Mouse (Mus musculus): Measurements from ENCODE around the gene Mapk9.
"Not testable (repeated sequence)": the region's sequence is repeated elsewhere in the genome, so short reads cannot be mapped to it uniquely, and the experiment has no call there.

Gene Mapk9

DNA sequence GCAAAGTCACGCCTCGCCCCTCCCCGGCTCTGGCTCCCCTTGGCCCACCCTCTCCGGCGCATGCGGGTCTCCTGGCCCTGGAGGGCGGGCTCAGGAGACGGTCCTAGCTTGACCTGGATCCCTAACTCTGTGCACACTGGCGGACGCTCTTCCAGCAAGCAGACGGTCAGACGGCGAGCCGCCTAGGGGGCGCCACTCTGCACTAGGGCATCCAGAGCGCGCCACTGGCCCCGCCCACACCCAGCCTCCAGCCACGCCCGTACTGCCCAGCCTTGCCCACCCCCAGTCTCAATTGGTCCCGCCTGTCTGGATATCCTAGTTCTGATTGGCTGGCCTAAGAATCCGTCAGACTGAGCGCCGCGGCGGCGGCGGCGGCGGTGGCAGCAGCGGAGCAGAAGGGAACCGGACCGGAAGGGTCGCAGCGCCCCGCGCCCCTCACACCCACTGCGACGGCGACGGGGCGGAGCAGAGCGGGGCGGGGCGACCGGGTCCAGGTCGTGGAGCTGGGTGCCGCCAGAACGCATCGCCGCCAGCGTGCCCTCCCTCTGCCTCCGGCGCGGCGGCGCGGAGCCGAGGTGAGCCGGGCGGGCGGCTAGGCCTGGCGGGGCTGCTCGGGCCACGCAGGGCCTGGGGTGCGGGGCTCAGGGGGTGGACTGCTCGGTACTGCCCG is at the start of gene Mapk9:
TSS of gene Mapk9 (plus strand) at position 351 of the 670 bp plus-strand sequence.
- DNase-seq: peak; percentile 100

DNA sequence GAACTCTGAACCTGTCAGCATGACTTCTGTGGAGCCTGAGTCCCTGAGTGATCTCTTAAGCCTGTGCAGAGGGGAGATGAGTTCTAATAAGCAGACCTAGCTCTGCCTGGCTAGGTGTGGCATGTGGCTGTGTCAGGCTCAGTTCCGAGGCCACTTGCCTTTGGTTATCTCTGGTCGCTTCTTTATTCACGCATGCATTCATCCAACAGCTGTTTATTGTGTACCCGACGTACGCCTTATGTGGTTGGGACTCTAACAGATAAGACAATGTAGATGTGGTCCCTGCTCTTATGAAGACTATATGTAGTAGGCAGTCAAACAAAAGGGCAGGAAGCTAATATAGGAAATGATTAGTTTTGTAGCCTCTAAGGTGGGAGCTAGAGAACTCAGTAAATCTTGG is 47.6 kb upstream of the Mapk9 start:
- DNase-seq: no peak

DNA sequence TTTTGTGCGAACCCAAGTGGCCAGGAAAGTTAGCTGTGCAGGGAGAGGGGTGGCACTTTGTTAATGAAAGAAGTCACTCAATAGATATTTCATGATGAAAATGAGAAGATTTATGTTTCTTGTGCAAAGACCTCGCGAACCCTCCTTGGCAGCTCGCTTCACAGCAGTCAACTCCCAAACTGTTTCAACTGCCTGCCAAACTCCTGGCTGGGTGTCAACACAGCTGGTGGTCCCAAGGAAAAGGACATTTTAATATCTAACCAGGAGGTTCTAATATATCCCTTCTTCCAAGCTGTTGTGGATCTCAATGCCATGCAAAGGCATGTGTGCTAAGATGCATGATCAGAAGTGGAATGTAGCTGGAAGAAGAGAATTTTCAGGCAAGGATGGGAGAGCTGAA is 45.0 kb upstream of the Mapk9 start:
- no peak for DNase-seq

- DNase-seq: no peak
These were observed 42.8 kb upstream of the Mapk9 start for GRCm38 (mm10) chr11:49803801-49804200.

DNA sequence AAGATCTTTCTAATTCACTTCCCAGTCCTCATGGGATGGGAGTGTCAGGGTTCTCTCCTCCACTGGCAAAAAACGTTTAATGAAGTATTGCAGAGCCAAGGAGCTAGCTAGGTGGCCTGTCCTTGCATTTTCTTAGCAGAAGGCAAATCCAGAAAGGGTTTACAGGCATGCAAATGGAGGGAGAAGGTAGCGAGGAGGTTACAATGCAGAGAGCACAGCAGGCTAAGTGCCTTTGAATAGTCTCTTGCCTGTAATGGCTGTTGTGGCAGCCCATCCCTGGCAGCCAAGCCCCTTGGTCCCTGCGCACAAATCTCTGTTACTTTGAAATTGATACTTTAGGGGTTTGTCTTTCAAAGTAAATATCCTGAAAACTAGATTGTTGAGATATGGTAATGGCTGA is 40.3 kb upstream of the Mapk9 start:
- no peak for DNase-seq

DNA sequence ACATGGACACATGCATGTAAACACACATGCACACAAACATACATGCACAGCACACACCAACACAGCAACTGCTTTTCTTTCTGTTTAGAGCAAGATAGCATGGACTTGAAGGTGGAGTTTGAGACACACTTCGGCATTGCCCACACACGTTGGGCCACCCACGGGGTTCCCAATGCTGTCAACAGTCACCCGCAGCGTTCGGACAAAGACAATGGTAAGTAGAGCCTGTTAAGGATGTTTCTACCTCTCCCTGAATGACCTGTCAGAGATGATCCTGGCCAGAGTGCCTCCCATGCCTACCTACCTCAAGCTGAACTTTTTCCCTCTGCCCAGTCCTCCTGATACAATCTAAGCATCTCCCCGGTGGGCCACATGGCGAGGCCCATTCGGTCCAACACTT is 37.6 kb upstream of the Mapk9 start:
- DNase-seq: peak; percentile 81

GRCm38 (mm10) chr11:49810696-49811095 is 35.9 kb upstream of the Mapk9 start:
- DNase-seq: not testable (repeated sequence)

- peak; percentile 98 for DNase-seq
These were observed 35.4 kb upstream of the Mapk9 start for GRCm38 (mm10) chr11:49811099-49811541.

DNA sequence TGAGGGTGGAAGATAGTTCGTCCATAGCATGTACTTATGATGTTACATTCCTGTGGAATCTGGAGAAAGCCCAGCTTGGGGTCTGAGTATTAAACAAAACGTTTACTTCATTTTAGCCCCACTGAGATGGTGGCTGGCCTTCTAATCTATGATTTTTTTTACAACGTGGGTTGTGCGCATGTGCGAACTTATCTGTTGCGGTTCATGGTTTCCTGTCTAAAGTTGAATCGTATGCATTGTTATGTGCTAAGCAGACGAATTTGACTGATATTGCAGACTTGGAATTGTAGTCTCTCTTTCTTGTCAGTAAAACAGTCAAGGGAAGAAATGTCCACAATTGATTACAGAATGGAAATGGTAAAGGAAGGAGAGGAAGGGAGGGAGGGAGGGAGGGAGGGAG is 34.7 kb upstream of the Mapk9 start:
- no peak for DNase-seq

DNA sequence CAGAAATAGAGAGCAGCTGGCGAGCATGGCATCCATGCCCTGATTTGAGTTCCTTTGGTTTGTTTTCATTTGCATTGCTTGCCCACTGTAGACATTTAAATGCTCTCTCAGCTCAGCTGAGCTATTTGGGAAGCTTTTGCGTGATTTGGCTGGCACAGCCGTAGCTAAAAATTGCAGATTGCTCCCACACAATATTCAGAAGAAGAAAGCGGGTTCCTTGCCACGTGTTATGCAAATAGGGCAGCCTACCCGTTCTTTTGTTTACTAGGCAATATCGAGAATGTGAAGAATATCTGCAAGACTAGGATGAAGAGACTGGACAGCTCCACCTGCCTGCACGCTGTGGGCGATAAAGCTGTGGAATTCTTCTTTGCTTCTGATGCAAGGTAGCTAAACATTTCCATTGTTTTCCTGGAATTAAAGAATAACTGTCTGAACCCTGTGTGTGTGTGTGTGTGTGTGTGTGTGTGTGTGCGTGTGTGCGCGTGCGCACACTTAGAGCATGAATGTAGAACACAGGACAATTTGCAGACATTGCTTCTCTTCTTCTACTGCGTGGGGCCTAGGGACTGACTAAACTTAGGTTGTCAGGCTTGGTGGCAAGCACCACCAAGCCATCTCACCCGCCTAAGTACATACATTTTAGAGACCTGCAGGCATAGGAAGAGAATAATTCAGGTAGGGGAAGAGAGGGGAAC is 27.5 kb upstream of the Mapk9 start:
- DNase-seq: peak; percentile 63

GRCm38 (mm10) chr11:49819676-49820075 is 26.9 kb upstream of the Mapk9 start:
- peak; percentile 86 for DNase-seq

GRCm38 (mm10) chr11:49820928-49821327 is 25.6 kb upstream of the Mapk9 start:
- no peak for DNase-seq

- no peak for DNase-seq
These were observed 25.0 kb upstream of the Mapk9 start for GRCm38 (mm10) chr11:49821546-49821945.

DNA sequence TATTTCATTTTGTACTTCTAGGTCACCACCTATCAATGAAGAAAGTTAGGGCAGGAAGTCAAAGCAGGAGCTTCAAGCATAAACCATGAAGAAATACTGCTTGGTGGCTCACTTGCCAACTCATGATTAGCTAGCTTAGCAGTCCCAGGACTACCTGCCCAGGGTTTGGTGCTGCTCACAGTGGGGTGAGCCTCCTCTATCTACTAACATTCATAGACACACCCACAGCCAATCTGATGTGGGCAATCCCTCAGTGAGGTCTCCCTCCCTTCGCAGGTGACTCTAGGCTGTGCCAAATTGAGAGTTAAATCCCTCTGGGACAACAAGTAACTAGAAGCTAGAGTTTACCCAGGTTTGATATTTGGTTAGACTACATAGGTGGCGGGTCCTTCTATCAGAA is 24.2 kb upstream of the Mapk9 start:
- no peak for DNase-seq

GRCm38 (mm10) chr11:49824896-49825295 is 21.7 kb upstream of the Mapk9 start:
- DNase-seq: peak; percentile 95

- DNase-seq: no peak
These were observed 19.3 kb upstream of the Mapk9 start for GRCm38 (mm10) chr11:49827243-49827642.

- peak; percentile 79 for DNase-seq
These were observed 17.3 kb upstream of the Mapk9 start for GRCm38 (mm10) chr11:49829176-49829745.

DNA sequence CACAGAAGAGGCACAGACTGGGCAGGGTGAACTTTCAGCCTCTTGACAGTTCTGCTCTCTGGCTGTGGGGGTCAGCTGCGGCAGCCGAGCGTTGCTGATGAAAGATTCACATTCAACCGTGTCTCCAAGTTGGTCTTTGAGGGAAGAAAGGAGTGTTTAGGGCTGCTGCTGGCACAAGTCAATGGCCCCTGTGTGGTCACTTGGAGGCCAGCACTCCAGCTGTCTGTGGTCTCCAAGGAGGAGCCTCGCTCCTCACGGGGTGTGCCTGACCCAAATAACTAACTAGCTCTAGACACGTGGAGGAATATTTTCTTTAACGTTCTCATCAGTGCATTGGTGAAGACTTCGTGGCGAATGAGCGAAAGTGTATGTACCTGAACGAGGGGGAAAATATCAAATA is 14.6 kb upstream of the Mapk9 start:
- DNase-seq: peak; percentile 94

DNA sequence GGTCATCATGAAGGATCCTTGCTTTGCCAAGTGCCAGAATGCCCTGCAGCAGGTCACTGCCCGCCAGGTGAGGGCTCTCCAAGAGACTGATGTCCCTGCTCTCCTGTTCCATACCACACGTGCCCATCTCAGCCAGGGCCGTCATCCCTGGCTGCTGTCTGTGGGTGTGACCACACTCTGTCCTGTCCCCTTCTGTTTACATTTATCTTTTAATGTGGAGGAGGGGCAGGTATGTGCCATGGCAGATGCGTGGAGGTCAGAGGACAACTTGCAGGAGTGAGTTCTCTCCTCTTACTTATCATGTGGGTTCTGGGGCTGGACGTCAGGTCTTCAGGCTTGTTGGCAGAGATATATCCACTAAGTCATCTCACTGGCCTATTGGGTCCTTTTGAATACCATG is 13.6 kb upstream of the Mapk9 start:
- DNase-seq: peak; percentile 64

- no peak for DNase-seq
These were observed 12.3 kb upstream of the Mapk9 start for GRCm38 (mm10) chr11:49834248-49834647.

DNA sequence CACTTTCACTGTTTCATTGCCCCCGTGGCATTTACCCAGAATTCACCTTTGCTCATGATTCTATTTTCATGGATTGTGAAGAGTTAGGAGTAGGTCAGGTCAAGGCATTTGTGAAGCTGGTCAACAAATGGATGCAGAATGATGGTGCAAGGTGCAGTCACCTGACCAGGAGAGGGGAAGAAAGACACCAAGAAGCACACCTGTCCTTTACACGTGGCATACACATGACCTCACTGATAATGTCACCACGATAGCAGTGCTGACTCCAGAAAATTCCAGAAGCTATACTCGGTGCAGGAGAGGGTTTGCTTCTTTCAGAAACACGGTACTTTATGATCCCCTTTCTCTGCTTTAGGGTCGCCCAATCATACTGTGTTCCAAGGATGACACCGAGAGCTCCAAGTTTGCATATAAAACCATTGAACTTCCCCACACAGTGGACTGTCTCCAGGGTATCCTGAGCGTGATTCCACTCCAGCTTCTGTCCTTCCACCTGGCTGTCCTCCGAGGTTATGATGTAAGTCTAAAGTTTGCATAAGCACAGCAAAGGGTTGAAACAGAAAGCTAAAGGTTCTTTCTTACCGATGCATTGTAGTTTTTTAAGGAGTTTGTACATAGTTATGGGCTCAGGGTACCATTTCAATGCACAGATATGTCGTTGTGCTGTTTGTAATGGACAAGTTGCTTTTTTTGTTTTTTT is 11.1 kb upstream of the Mapk9 start:
- no peak for DNase-seq

DNA sequence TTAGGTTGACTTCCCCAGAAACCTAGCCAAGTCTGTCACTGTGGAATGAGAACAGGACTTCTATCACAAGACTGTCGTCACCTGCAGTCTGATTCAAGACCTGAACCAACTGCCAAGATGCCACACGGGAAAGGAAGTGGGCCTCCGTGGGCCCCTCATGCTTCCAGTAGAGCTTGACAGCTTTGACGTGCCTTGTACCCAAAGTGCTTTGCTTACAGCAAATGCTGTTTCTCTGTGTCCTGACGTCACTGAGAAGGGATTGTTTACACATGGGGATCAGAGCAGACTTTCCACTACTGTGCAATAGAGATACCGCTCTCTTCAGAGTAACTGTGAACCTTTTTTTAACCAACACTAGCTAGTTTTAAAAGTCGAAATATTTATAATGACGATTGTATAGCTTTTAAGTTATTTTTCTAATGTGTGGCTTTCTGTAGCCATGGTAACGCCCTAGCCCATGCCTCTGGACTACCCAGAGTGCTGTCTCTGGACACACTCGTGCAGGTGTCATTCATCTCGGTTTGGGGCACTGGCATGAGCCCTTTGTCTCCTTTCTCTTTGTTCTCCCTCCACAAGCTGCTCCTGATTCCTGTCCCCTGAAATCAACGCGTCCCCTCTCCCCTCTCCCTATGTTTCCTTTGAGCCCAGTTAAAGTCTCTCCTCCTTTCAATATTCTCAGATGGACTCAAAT is 8.7 kb upstream of the Mapk9 start:
- DNase-seq: no peak

DNA sequence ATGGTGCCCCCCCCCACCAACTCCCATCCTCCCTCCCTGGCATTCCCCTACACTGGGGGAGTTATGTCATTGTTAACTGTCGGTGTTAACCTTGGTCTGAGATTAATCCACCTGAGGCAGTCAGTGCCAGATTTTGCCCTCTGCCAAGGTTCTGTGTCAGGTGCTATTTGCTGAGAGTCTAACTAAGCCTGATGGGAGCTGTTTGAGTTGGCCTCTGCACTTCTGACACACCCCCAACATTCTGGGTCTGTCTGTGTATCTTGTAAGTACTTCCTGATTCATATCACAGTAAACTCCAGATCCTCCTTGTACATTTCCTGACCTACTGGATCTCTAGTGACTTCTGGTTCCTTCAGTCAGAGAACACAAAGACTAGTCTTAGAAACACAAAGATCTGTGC is 5.9 kb upstream of the Mapk9 start:
- peak; percentile 81 for DNase-seq

Data from heart, adult 11 months (tissue).